26 mouse cellular contexts compared by ENCODE assay signal in the genomic region with DNA sequence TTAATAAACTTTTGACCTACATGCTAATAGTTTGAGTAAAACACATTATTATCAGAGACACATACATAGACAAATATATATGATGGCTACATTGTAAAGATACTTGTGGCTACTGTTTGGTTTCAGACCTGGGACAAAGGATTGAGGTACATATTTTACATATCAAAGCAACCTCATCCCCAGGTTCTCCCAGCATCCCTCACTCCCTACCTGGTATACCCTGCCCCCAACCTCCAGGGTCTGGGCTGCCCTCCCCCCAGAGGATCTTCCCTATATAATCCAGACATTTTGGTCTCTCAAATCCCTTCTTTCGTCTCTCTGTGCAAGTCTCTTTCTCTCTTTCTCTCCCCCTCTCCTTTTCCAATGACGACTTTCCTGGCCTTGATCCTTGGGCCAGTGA. TPM values are rescaled to one million over a fixed set of nuclear protein-coding genes. Genes with fewer than 3 reads are reported as not detected.
"Had no signal": no experiment of that assay in that cellular context is flagged by ENCODE, and none has a peak within 500 bp of the region (broad histone marks: within the 10 kb centered on the region; RNA-seq: fewer than 3 reads in every experiment).

No protein-coding gene starts in this region.

- DNase-seq: liver, embryonic 13.5 days; lung, adult 18-20 months; lung, postnatal 10 days; lung, postnatal 4 days; midbrain, embryonic 14.5 days; retina, postnatal 1 day; right cerebral cortex, adult 18-20 months; right cerebral cortex, postnatal 25 days; right cerebral cortex, postnatal 4 days; spleen, adult 18-20 months; thymus, adult 18-20 months; thymus, postnatal 36 days had no signal

- H3K4me2 ChIP-seq: liver, embryonic 13.5 days; liver, embryonic 15.5 days; lung, embryonic 14.5 days; midbrain, embryonic 12.5 days; neural tube, embryonic 13.5 days; neural tube, embryonic 15.5 days had no signal

- ATAC-seq: midbrain, embryonic 16.5 days had no signal

- H3K36me3 ChIP-seq: liver, embryonic 13.5 days; liver, embryonic 15.5 days; midbrain, embryonic 12.5 days; neural tube, embryonic 13.5 days; neural tube, embryonic 15.5 days had no signal

- H3K9ac ChIP-seq: liver, embryonic 13.5 days; liver, embryonic 15.5 days; lung, embryonic 14.5 days; midbrain, embryonic 12.5 days; neural tube, embryonic 13.5 days; neural tube, embryonic 15.5 days had no signal

- H3K9me3 ChIP-seq: liver, embryonic 13.5 days; liver, embryonic 15.5 days; midbrain, embryonic 12.5 days; neural tube, embryonic 13.5 days; neural tube, embryonic 15.5 days had no signal

- H3K4me3 ChIP-seq: liver, embryonic 13.5 days; liver, embryonic 15.5 days; midbrain, embryonic 12.5 days; myocyte; neural tube, embryonic 13.5 days; neural tube, embryonic 15.5 days had no signal

- H3K27ac ChIP-seq: liver, embryonic 13.5 days; liver, embryonic 15.5 days; midbrain, embryonic 12.5 days; neural tube, embryonic 13.5 days; neural tube, embryonic 15.5 days had no signal

RNA-seq across cellular contexts. Expression of a gene that starts 10.2 kb away (rescaled TPM):
- total RNA-seq: megakaryocyte, adult 5-6 weeks; megakaryocyte-erythroid progenitor cell, adult 5-6 weeks had no signal
- polyA plus RNA-seq: liver, embryonic 13.5 days; liver, embryonic 15.5 days; lung, embryonic 14.5 days; lung, embryonic 16.5 days; midbrain, embryonic 12.5 days; midbrain, embryonic 14.5 days; midbrain, embryonic 16.5 days; neural tube, embryonic 11.5 days; neural tube, embryonic 13.5 days; neural tube, embryonic 15.5 days; small intestine, adult 2 months; stomach, embryonic 14.5 days; stomach, embryonic 16.5 days had no signal
